Mouse (Mus musculus) liver, embryonic 14.5 days (tissue): Measurements from ENCODE around the gene Btbd9.

ENCODE experiments used
- CTCF ChIP-seq: IDR thresholded peaks from 2 replicates; pipeline ENCODE4 v1.5.1; 2016; ENCODE audit warnings: antibody characterized with exemption, low read depth, control low read depth
- EP300 ChIP-seq: IDR thresholded peaks from 2 replicates; pipeline ENCODE4 v1.6.1; 2016; ENCODE audit warnings: antibody characterized with exemption, low read depth

DNA sequence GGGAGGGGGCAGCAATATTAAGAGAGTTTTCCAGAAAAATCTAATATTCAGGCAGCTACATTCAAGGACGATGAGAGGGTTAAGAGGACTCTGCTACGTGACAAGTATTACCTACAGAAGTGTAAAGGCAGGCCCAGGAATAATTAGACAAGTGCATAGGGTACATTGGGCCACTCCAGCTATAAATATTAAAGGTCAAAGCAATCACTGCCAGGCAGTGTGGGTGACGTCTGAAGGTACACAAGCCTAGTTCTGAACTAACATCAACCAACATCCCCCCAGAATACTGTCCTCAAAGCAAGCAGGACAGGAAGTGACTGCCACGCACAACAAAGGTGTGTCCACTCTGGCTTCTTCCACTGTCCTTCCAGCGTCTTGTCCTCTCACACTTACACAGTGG, 77.5 kb downstream of the Btbd9 start:
- TF ChIP-seq CTCF (no peak), EP300 (no peak)
